Mouse (Mus musculus) activated CD4-positive, CD25-positive, alpha-beta regulatory T cell, adult 4 months (primary cell): ENCODE measurements around the gene Hist2h2ab. TPM values are rescaled to one million over a fixed set of nuclear protein-coding genes. Genes with fewer than 3 reads are reported as not detected.
"Not testable (repeated sequence)": the region's sequence is repeated elsewhere in the genome, so short reads cannot be mapped to it uniquely, and the experiment has no call there.

Experiments
- ATAC-seq: one replicate; pipeline ENCODE4 v1.8.0; 2017
- polyA plus RNA-seq, 2 experiments: library from polyadenylated mRNA; unstranded; fragments of 100-300 nt; shearing (Covaris generic); gene quantifications; one replicate each; pipeline ENCODE4 v1.2.1; 2017

Gene Hist2h2ab
- polyA plus RNA-seq, 2 experiments from 2014 or later, result 1.3 TPM; not detected in 1

- ATAC-seq, result peak; percentile 82
These were observed 21.5 kb upstream of the Hist2h2ab start for GRCm38 (mm10) chr3:96198181-96198580.

DNA sequence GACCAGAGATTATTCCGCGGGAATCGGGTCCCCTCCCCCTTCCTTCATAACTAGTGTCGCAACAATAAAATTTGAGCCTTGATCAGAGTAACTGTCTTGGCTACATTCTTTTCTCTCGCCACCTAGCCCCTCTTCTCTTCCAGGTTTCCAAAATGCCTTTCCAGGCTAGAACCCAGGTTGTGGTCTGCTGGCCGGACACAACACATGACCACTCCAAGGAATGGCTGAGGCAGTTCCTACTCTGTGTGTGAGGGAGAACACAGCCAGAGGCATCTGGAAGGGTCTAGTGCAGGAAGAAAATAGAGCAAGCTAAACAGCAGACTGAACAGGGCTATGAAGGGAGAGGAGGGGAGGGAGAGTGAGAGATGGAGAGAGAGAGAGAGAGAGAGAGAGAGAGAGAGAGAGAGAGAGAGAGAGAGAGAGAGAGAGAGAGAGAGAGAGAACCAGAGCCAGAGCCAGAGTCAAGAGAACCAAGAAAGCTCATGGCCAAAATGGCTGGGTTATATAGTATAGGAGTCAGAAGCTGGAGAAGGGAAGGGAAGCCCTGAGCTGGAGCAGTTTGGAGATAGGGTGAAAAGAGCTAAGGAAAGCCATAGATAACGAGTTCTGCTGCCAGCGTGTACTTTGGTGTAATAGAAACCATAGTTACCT, 20.9 kb upstream of the Hist2h2ab start:
- ATAC-seq, result not testable (repeated sequence)

DNA sequence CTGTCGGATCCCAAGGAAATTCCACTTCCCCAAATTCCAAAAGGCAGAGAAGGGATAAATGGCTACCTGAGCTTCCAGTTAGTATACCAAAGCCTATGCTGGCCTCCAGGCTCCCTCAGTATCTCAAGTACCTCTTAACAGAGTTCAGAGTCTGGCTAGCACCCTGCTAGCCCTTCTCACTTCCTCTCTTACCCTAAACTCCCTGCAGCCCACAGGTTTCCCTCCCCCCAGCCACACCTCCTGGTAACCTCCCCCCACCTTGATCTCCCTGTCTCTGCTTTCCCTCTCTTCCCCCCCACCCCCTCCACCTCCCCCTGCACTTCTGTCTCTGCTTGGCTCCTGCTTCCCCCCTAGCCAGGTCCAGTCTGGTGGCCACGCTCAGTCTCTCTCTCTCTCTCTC, 19.9 kb upstream of the Hist2h2ab start:
- no peak for ATAC-seq

DNA sequence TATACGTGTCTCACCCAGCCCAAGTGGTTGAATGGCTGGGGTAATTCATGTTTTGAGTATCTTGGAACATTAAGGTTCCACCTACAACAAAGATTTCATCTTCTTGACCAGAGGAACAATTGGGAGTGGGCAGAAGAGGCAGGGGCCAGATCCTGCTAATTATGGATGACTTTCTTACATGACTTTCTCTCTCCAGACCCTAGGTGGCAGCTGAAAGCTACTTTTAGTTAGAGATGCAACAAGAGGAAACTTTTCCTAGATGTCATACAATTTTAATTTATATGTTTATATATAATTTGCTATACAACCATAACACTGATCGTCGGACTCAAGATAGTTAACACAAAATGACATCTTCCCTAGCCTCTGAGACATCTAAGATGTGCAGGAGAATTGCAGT, 11.8 kb upstream of the Hist2h2ab start:
- no peak for ATAC-seq

GRCm38 (mm10) chr3:96209242-96209641, 10.4 kb upstream of the Hist2h2ab start:
- no peak for ATAC-seq

DNA sequence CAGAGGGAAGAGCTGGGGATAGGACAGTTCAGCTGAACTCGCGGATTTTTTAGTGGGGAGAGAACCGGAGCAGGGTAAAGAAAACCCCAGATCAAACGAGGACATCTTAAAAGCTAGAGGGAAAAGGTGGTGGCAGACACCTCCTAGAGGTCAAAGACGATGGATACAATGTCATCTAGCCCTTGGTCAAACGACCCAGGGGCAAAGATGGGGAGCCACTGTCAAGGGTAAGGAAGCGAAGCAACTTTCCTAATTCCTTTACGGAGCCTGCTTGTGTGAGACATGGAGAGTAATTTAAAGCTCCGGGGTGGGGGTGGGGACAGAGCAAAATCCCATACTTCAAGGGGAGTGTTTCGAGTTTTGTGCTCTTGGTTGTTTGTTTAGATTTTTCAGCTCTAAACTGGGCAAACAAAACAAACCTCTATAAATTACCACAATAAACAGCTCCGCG, 449 bp upstream of the Hist2h2ab start:
- peak; percentile 13 for ATAC-seq

- ATAC-seq, result peak; percentile 0
These were observed 583 bp downstream of the Hist2h2ab start for GRCm38 (mm10) chr3:96220131-96220764.

DNA sequence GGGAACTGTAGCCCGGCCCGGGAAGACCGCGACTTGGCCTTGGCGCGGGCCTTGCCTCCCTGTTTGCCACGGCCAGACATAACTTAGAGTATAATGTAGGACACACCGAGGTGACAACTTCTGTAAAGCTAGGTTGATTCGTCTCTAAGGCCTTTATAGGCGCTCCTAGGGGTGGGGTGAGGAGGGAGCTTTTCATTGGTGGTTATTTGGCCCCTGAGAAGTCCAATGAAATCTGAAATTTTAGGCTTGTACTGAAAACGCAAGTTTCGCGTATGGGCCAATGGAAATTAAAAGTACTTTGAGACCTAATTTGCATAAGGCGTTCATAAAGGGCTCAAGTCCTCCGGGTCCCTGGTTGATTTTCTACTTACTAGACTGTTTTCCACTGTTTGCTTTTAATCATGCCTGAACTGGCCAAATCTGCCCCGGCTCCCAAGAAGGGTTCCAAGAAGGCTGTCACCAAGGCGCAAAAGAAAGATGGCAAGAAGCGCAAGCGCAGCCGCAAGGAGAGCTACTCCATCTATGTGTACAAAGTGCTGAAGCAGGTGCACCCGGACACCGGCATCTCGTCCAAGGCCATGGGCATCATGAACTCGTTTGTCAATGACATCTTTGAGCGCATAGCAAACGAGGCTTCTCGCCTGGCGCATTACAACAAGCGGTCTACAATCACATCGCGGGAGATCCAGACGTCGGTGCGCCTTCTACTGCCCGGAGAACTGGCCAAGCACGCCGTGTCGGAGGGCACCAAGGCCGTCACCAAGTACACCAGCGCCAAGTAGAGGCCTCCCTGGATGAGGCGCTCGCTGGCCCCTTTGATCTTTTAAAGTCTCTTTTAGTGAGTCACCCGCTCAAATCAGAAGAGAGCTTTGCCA, 1.3 kb downstream of the Hist2h2ab start, which contains the start of the genes Hist2h2ac and Hist2h2be:
TSS of gene Hist2h2ac (minus strand) at position 116 of the 875 bp plus-strand sequence.
TSS of gene Hist2h2be (plus strand) at position 355 of the 875 bp plus-strand sequence.
- ATAC-seq, result peak; percentile 75

- ATAC-seq, result no peak
These were observed 2.0 kb downstream of the Hist2h2ab start for GRCm38 (mm10) chr3:96221640-96222038.

DNA sequence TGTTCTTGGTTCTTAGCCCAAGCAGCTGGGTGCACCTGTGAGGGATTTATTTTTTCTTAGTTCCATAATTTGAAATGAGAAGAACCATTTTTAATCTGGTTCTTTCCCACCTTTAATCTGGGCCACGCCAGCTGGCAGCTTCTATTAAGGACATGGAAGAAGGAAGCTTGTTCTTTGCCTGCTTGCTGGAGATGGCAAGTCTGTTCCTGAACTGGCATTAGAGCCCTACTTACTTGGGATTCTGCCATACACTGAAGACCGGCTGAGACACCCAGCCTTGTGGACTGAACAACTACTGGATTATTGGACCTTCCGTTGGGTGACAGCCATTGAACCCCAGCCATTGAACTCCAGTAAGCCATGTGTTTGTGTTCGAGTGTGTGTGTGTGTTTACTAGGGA, 3.1 kb downstream of the Hist2h2ab start:
- ATAC-seq, result no peak

DNA sequence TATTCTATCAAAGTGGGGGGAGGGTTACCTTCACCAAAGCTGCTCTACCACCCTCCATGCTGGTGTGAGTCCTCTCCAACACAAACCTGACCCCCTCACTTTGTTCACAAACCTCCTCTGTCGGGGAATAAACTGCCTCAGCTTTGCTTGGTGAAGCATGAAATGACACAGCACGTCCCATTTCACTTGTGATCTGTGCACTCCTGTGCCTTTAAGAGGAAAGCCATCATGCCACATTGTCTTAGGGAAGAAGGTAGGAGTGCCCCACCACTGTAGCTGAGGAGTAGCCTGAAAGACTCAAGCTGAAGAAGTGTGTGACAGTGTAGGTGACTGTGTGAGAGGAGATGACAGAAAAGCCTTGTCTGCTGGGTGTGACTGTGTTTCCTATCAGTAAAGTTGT, 5.8 kb downstream of the Hist2h2ab start:
- ATAC-seq, result no peak

DNA sequence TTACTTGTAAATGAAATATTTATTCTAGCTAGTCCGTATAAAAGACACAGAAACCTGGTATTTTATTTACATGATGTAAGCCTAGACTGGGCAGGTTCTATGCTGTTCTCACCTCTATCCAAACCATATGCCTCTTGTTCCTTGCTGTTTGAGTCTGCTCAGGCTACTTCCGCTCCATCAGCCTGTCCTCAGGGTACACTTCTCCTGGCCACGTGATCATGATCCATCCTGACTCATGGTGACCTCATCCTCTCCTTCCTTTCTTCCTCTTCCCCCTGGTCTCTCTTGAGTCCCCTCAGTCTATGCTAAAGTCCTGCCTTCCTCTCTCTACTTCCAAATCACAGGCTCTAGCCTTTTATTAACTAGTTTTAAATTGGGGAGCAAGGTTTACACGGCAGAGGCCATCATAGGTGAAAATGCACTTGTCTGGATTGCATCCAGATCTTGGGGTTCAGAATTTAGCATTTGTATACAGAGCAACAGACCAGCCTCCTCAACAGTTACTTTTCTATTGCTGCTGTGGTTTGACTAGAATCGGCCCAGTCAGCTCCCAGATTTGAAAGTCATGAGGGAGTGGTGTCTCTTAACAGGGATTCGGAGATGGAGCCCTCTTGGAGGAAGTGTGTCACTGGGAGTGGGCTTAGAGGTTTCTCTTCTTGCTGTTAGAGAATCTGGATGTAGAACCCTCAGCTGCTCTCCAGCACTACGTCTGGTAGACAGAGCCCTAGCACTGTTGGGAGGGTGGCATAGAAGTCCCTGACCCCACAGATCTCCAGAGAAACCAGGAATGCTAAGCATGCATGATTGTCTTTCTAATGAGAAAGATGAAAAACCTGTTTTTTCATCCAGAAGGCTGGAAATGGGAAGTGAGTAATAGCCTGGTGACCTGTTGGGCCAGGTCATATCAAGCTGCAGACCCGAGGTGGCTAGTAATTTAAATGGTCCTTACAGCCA, 7.3 kb downstream of the Hist2h2ab start:
- ATAC-seq, result no peak

- no peak for ATAC-seq
These were observed 9.2 kb downstream of the Hist2h2ab start for GRCm38 (mm10) chr3:96228828-96229227.

GRCm38 (mm10) chr3:96230404-96230803, 10.7 kb downstream of the Hist2h2ab start:
- no peak for ATAC-seq

DNA sequence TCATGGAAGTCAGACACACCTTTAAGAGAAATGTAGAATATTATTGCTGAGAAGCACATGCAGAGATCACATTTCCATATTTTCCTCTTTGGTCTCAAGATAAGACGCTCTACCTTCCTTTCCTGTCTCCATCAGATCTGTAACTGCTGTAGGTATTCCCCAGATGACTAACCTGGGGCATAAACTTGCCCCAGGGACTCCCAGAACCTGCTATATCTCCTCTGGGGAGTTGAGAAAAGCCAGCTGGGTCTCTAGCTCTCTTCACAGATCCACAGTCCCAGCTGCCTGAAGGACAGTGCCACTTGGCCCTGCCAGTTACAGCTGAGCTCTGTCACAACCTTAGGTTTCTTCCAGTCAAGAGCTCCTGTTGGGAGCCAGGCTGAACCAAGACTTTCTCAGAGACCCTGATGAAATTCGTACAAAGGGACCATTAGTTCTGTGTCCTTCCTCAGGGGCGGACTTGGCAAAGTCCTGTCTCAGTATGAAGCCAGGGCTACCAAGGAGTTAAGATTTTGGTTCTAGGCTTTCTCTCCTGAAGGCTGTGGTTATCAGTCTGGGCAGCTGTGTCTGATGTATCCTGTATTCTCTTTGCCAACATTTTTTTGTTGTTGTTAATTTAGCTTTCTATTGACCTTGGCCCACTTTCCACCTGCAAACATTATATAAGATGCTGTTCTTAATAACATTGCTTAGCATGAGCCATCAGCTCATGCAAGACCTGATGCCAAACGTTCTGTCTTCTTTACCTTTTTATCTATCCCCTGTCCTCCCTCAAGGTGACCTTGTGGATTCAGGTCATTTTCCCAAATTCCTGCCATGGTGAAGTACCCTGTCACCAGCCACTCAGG, 11.5 kb downstream of the Hist2h2ab start:
- ATAC-seq, result no peak

DNA sequence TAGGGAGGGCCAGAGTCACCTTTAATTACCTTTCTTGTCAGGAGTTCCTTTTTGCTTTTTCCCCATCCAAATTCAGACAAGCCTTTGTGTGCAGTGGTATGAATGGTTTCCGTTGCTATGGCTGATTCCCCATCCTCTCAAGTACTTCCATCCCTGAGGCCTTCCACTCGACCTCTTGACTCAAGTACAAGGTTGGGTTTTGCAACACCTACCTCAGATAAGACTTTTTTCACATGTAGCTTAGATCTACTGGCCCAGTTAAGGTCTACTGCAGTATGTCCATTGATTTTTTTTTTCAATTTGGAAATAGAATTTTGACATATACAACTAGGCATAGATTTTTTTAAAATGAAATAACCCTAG, 12.1 kb downstream of the Hist2h2ab start:
- no peak for ATAC-seq

DNA sequence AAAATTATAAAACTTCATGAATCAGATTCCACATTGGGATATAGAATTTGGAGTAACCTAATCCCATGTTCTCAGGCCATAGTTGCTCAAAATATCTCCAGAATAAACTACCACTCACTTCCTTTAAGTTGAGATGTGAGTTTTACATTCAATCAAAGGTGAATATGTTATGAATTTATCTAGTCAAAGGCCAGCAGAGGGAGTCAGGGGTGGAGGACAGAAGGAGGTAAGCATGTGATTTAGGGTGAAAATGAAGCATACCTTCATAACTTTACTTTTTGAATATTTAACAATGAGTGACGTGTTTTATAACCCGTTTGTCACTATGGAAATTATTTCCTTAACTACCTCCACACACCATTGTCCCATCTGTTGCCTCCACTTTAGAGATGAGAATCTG, 15.2 kb downstream of the Hist2h2ab start:
- no peak for ATAC-seq

- no peak for ATAC-seq
These were observed 16.2 kb downstream of the Hist2h2ab start for GRCm38 (mm10) chr3:96235836-96236235.

DNA sequence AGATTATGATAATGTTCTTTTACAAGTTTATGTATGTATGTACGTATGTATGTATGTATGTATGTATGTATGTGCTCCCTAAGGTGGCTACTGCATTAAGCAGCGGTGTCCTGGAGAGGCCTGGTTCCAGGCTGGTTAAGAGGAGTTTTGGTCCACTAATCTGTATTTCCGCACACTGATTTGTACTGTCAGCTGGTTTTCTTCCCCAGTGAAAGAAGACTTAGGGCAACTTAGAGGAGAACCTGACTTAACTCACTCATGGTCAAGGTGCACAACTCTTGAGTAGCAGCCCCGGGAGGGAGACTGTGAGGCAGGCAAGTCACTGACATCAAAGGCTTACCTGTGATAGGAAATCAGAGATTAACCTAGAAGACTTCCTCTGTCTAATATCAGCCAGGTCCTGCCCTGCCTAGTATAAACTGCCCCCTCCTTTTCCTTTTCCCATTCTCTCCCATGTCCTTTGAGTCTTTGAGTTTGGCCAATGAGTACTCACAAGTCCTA, 17.2 kb downstream of the Hist2h2ab start:
- ATAC-seq, result no peak

- no peak for ATAC-seq
These were observed 17.8 kb downstream of the Hist2h2ab start for GRCm38 (mm10) chr3:96237335-96237903.
